Mouse (Mus musculus) heart, postnatal 0 days (tissue): ENCODE data around the gene Vash1. TPM values are rescaled to one million over a fixed set of nuclear protein-coding genes. Genes with fewer than 3 reads are reported as not detected.

Source experiments
- ATAC-seq: fragments of 200-750 bp; cut with Nextera tagmentation; 2 replicates; pipeline ENCODE4 v1.8.0; 2017; ENCODE audit warnings: low read depth, moderate number of reproducible peaks, moderate library complexity; ENCODE audit not compliant: insufficient read depth
- DNase-seq: peaks from one replicate; pipeline ENCODE4 v3.0.0-alpha.2; 2016; ENCODE audit warnings: low spot score
- H3K27ac ChIP-seq: fragments of 300-500 bp; sonication (generic); 2 replicates; pipeline ENCODE4 v1.5.1; 2014; ENCODE audit warnings: low read depth, mild to moderate bottlenecking
- H3K27me3 ChIP-seq: fragments of 300-500 bp; sonication (generic); 2 replicates; pipeline ENCODE4 v1.6.1; 2014; ENCODE audit warnings: low read length, mixed read lengths; ENCODE audit not compliant: control insufficient read depth, insufficient read depth
- H3K36me3 ChIP-seq: fragments of 300-500 bp; sonication (generic); replicated peaks from 2 replicates; pipeline ENCODE4 v1.6.1; 2014; ENCODE audit warnings: low read length, mixed read lengths; ENCODE audit not compliant: control insufficient read depth, insufficient read depth
- H3K4me1 ChIP-seq: fragments of 300-500 bp; sonication (generic); 2 replicates; pipeline ENCODE4 v1.6.1; 2014; ENCODE audit warnings: antibody characterized with exemption; ENCODE audit not compliant: control insufficient read depth, insufficient read depth
- H3K4me2 ChIP-seq: fragments of 300-500 bp; sonication (generic); 2 replicates; pipeline ENCODE4 v1.6.1; 2014; ENCODE audit warnings: low read depth, mild to moderate bottlenecking, low read length, moderate library complexity
- H3K4me3 ChIP-seq: fragments of 300-500 bp; sonication (generic); 2 replicates; pipeline ENCODE4 v1.5.1; 2014; ENCODE audit warnings: low read depth, low read length
- H3K9ac ChIP-seq: fragments of 300-500 bp; sonication (generic); replicated peaks from 2 replicates; pipeline ENCODE4 v1.6.1; 2014; ENCODE audit warnings: low read depth, low read length, mixed read lengths
- H3K9me3 ChIP-seq: fragments of 300-500 bp; sonication (generic); replicated peaks from 2 replicates; pipeline ENCODE4 v1.6.1; 2016; ENCODE audit warnings: low read length; ENCODE audit not compliant: control insufficient read depth
- CTCF ChIP-seq: IDR thresholded peaks from 2 replicates; pipeline ENCODE4 v1.5.1; 2016; ENCODE audit warnings: antibody characterized with exemption, control low read depth, low read depth
- EP300 ChIP-seq: IDR thresholded peaks from 2 replicates; pipeline ENCODE4 v1.6.1; 2016; ENCODE audit warnings: antibody characterized with exemption, low read depth
- WGBS: fragments of 180-500 bp; shearing (Covaris S2); extraction: QIAGEN DNeasy Blood & Tissue Kit; methylation state at CpG from one replicate; pipeline ENCODE4 v1.1.7; 2014; 5-methylcytosine and 5-hydroxymethylcytosine counted together
- polyA plus RNA-seq: library from polyadenylated mRNA; unstranded; fragments of >200 nt; fragmentation: Nextera tagmentation; extraction: Ambion mirVana; gene quantifications from 2 replicates; pipeline ENCODE4 v1.2.1, GENCODE M21; 2015
- total RNA-seq: library from RNA; depleted of rRNA; stranded (reverse); fragments of >200 nt; gene quantifications from 2 replicates; pipeline ENCODE4 v1.2.3, GENCODE M21; 2014; ENCODE audit warnings: low replicate concordance

The Vash1 gene
- total and polyA plus RNA-seq, 2 experiments from 2014 or later: 8.9 to 35.0 TPM

GRCm38 (mm10) chr12:86714026-86714425, 35.5 kb downstream of the Vash1 start:
- WGBS: 63% methylated on average over 5 of the region's 5 CpGs
- no peaks in the 10 kb centered on the region for H3K4me1 ChIP-seq
- no peaks in the 10 kb centered on the region for H3K27me3 ChIP-seq
- ATAC-seq: no peak
- no peaks in the 10 kb centered on the region for H3K9me3 ChIP-seq
- no peak overlapping the region for H3K9ac ChIP-seq
- H3K4me3 ChIP-seq: no peak overlapping the region
- H3K4me2 ChIP-seq: no peak overlapping the region
- TF ChIP-seq CTCF (peak; percentile 44), EP300 (no peak)
- H3K36me3 ChIP-seq: peaks cover 8% of the 10 kb centered on the region
- no peak for DNase-seq
- H3K27ac ChIP-seq: no peak overlapping the region

- 43% methylated on average over 5 of the region's 5 CpGs for WGBS
- H3K36me3 ChIP-seq: peaks cover 12% of the 10 kb centered on the region
- H3K4me2 ChIP-seq: no peak overlapping the region
- no peaks in the 10 kb centered on the region for H3K4me1 ChIP-seq
- no peak overlapping the region for H3K9ac ChIP-seq
- H3K27ac ChIP-seq: no peak overlapping the region
- H3K27me3 ChIP-seq: no peaks in the 10 kb centered on the region
- no peaks in the 10 kb centered on the region for H3K9me3 ChIP-seq
- DNase-seq (peak; percentile 41), ATAC-seq (no peak)
- H3K4me3 ChIP-seq: no peak overlapping the region
- TF ChIP-seq EP300 (no peak), CTCF (peak; percentile 90)
These were observed 36.9 kb downstream of the Vash1 start for GRCm38 (mm10) chr12:86715401-86715800.

GRCm38 (mm10) chr12:86716962-86717361, 38.5 kb downstream of the Vash1 start:
- no peak overlapping the region for H3K9ac ChIP-seq
- H3K4me1 ChIP-seq: 0 out of 2 replicates have a peak, but pooled peaks cover 6% of the 10 kb centered on the region
- H3K27me3 ChIP-seq: no peaks in the 10 kb centered on the region
- H3K4me2 ChIP-seq: no peak overlapping the region
- no peak for TF ChIP-seq CTCF
- no peak for TF ChIP-seq EP300
- WGBS: 77% methylated on average over 11 of the region's 11 CpGs
- no peak overlapping the region for H3K27ac ChIP-seq
- H3K36me3 ChIP-seq: peaks cover 15% of the 10 kb centered on the region
- no peak for DNase-seq
- no peaks in the 10 kb centered on the region for H3K9me3 ChIP-seq
- no peak overlapping the region for H3K4me3 ChIP-seq
- ATAC-seq: no peak

GRCm38 (mm10) chr12:86719961-86720639, 41.6 kb downstream of the Vash1 start:
- peaks cover 15% of the 10 kb centered on the region for H3K36me3 ChIP-seq
- DNase-seq (no peak), ATAC-seq (no peak)
- H3K9ac ChIP-seq: no peak overlapping the region
- no peak overlapping the region for H3K4me3 ChIP-seq
- H3K27ac ChIP-seq: no peak overlapping the region
- H3K27me3 ChIP-seq: no peaks in the 10 kb centered on the region
- H3K4me1 ChIP-seq: peaks cover 12% of the 10 kb centered on the region; the same call in 1 of the 2 replicates
- no peak overlapping the region for H3K4me2 ChIP-seq
- WGBS: 82% methylated on average over 18 of the region's 18 CpGs
- no peaks in the 10 kb centered on the region for H3K9me3 ChIP-seq
- TF ChIP-seq EP300: no peak

GRCm38 (mm10) chr12:86721453-86721852, 43.0 kb downstream of the Vash1 start:
- ATAC-seq (no peak), DNase-seq (no peak)
- Histone ChIP-seq H3K4me3 (no peak overlapping the region), H3K4me2 (no peak overlapping the region), H3K4me1 (peaks cover 14% of the 10 kb centered on the region; the same call in 1 of the 2 replicates), H3K36me3 (peaks cover 10% of the 10 kb centered on the region), H3K27ac (no peak overlapping the region), H3K9ac (no peak overlapping the region), H3K27me3 (no peaks in the 10 kb centered on the region), H3K9me3 (no peaks in the 10 kb centered on the region)
- 50% methylated on average over 5 of the region's 5 CpGs for WGBS
- TF ChIP-seq EP300 (no peak), CTCF (no peak)

GRCm38 (mm10) chr12:86724300-86724699, 45.8 kb downstream of the Vash1 start:
- Histone ChIP-seq H3K27ac (no peak overlapping the region), H3K36me3 (peaks cover 7% of the 10 kb centered on the region; the same call in 1 of the 2 replicates), H3K27me3 (no peaks in the 10 kb centered on the region), H3K9me3 (no peaks in the 10 kb centered on the region), H3K4me1 (peaks cover 14% of the 10 kb centered on the region; the same call in 1 of the 2 replicates), H3K9ac (no peak overlapping the region), H3K4me3 (no peak overlapping the region), H3K4me2 (no peak overlapping the region)
- TF ChIP-seq EP300 (no peak), CTCF (no peak)
- ATAC-seq (no peak), DNase-seq (no peak)
- WGBS: 41% methylated on average over 2 of the region's 2 CpGs
